Mouse (Mus musculus): ENCODE results near the gene Txnip.
A peak's percentile ranks its signal among the peaks of the same experiment; 100 is the strongest.
"Not testable (repeated sequence)": the region's sequence is repeated elsewhere in the genome, so short reads cannot be mapped to it uniquely, and the experiment has no call there.

Txnip gene

GRCm38 (mm10) chr3:96593374-96593773 is 35.6 kb downstream of the Txnip start:
- no peak for DNase-seq (ENCODE audit: low read depth, low spot score)

DNA sequence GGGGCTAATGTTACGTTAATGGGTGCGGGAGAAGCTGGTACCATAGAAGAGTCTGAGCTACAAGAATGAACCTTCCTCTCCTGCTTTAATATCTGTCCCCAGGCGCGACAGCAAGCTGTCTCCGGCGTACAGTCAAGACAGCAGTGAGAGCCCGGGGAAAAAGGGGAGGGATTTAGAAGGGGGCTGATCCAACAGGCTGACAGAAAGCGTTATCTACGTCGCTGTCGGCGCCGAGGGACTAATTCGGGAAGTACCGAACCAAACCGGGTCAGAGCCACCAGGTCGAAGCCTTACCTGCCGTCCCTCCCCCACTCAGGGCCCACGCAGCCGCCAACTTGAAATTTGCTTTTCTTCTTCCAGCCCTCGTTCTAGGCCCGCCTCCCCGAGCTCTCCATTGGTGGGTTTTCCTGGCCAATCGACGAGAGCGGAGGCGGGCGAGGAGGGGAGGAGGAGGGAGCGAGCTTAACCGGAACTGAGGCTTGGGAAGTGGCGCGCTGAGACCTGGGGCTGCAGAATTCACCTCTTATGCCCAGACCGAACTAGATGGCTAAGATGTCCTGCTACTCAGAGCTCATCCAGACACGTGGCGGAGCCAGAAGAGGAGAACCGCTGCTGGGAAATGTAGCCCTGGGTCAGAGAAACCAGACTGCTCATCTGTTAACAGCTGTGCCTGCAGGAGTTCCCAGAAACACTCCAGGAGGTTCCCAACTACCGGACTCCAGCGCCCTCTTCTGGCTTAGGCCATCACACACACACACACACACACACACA is 36.2 kb downstream of the Txnip start, which contains the start of gene Polr3gl:
Gene Polr3gl (minus strand): TSS at position 392 of the 771 bp plus-strand sequence.
- peak; percentile 88 for DNase-seq (ENCODE audit: low read depth, low spot score)

DNA sequence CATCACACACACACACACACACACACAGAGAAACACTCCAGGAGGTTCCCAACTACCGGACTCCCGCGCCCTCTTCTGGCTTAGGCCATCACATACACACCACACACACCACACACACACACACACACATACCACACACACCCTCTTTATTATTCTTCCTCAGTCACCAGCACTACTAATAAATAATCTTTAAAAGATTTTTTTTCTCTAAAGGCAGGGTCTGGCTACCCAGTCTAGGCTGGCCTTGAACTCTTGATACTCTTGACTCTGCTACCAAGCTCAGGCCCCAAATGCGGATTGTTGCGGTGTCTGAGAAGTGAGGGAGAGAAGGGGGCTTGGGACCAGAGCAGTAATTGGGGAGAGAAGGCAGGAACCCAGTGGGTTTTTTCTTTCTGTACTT is 37.1 kb downstream of the Txnip start:
- DNase-seq (ENCODE audit: low read depth, low spot score) = no peak

- DNase-seq (ENCODE audit: low read depth, low spot score) = no peak
Observed at GRCm38 (mm10) chr3:96595661-96596060, 37.9 kb downstream of the Txnip start.

GRCm38 (mm10) chr3:96596228-96596707 is 38.5 kb downstream of the Txnip start, which contains the start of gene Ankrd34a:
Gene Ankrd34a (plus strand): TSS chr3:96596636.
- no peak for DNase-seq (ENCODE audit: low read depth, low spot score)

GRCm38 (mm10) chr3:96596855-96597254 is 39.1 kb downstream of the Txnip start:
- DNase-seq (ENCODE audit: low read depth, low spot score) = no peak

- no peak for DNase-seq (ENCODE audit: low read depth, low spot score)
Observed at GRCm38 (mm10) chr3:96597435-96597891, 39.7 kb downstream of the Txnip start.

DNA sequence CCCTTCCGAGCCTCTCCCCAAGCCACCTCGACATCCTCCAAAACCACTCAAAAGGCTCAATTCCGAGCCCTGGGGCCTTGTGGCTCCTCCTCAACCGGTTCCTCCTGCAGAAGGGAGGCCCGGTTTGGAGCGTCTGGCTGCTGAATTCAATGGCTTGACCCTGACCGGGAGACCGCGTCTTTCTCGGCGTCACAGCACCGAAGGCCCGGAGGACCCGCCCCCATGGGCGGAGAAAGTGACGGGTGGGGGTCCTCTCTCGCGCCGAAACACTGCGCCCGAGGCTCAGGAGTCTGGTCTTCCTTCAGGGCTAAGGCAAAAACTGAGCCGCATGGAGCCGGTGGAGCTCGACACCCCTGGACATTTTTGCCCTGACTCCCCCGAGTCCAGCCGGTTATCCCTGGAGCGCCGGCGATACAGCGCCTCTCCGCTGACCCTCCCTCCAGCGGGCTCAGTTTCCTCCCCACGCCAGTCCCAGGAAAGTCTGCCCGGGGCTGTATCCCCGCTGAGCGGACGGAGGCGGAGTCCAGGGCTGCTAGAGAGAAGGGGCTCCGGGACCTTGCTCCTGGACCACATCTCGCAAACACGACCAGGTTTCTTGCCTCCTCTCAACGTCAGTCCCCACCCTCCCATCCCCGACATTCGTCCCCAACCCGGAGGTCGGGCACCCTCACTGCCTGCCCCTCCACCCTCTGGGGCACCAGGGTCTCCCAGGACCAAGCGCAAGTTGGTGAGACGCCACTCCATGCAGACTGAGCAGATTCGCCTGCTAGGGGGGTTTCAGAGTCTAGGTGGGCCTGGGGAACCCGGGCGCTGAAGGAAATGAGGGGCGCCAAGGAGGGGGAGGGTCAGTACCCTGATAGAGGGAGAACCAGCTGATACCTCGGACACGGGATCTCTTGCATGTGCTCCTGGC is 40.7 kb downstream of the Txnip start:
- DNase-seq (ENCODE audit: low read depth, low spot score) = peak; percentile 61

GRCm38 (mm10) chr3:96599069-96599393 is 41.3 kb downstream of the Txnip start:
- no peak for DNase-seq (ENCODE audit: low read depth, low spot score)

DNA sequence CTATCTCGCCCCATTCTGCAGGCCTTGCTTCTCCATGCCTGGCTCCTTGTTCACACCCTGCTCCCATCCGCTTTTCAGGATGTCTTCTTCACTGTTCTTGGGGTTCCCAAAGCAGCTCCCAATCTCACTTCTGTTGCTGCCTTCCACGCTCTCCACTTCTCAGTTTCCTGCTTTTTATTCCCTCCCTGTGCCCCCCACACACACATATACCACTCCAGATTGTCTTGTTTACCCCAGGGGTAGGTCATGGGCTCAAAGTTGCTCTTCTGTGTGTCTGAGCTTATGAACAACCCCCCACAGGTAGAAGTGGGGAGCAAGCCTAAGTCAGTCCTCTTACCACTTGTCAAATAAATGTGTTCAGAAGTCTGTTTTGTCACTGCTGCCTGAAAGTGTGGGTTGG is 41.7 kb downstream of the Txnip start:
- DNase-seq (ENCODE audit: low read depth, low spot score) = no peak

- DNase-seq (ENCODE audit: low read depth, low spot score) = peak; percentile 94
Observed at GRCm38 (mm10) chr3:96600639-96601250, 43.0 kb downstream of the Txnip start, which contains the start of gene Lix1l. Gene Lix1l (plus strand): TSS chr3:96601149.

DNA sequence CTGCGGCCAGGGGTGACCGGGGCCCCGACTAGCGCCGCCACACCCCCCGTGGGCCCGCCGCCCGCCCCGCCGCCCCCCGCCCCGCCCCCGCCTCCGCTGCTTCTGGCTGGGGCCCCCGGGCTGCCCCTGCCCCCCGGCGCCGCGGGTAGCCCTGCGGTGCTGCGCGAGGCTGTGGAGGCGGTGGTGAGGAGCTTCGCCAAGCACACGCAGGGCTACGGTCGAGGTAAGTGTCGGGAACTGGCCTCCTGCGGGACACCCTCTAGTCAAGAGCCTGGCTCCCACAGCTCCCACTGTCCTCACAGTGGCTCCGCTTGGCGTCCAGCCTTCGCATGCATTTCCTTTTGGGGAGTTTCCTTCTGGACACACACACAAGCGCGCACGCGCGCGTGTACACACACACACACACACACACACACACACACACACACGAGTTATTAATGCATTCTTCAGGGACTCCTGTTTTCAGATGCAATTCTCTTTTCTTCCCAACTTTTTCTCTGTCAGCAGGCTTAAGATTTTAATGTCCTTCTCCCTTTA is 43.6 kb downstream of the Txnip start:
- peak; percentile 46 for DNase-seq (ENCODE audit: low read depth, low spot score)

GRCm38 (mm10) chr3:96601941-96602703 is 44.4 kb downstream of the Txnip start:
- DNase-seq (ENCODE audit: low read depth, low spot score) = no peak

DNA sequence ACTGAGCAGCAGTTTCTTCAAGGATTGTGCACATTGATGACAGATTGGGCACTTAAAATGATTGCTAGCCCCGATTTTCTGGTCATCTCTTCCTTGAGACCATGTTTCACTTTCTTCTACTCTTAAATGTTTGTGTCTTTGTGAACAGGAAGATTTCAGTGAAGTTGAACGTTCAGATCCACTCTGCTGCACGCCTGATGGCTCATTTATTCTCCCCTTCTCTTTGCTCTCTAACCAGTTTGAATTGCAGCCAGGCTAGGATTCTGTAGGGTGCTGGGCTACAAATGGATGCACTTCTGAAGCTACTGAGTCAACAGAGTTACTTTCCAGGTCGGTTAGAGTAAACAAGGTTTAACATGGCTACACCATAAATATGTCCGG is 44.9 kb downstream of the Txnip start:
- DNase-seq (ENCODE audit: low read depth, low spot score) = no peak

DNA sequence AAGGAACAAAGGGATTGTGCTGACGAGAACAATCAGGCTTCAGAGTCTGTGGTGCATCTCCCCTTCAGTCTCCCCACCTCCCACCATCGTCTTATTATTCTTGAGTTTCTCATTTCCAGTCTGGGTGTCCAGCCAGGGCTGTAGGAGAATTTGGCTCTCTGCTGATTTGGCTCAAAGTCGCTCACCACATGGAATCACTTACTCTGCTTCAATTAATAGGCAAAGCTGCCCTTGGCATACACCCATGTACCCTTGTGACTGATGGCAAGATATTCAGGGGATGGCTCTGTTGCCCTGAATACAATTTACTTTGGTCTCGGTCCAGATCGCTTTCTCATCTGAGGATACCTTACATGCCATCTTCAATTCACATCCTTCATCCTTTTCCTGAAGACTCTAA is 45.6 kb downstream of the Txnip start:
- no peak for DNase-seq (ENCODE audit: low read depth, low spot score)

- not testable (repeated sequence) for DNase-seq (ENCODE audit: low read depth, low spot score)
Observed at GRCm38 (mm10) chr3:96606007-96606406, 48.2 kb downstream of the Txnip start.

DNA sequence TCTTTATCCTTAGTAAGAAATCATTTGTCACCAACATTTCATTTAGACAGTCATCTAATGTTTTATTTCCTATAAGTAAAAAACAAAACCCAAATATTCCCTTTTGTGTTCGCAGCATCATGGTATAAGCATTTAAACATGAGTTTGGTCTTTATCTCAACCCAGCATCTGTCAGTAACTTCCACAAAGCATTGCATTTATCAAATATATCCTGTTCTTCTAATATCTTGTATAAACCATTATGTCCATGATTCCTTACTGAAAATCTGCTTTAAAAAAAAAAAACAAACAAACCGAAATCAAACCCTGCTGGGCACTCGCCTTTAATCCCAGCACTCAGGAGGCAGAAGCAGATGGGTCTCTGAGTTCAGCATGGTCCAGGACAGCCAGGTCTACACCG is 48.9 kb downstream of the Txnip start:
- no peak for DNase-seq (ENCODE audit: low read depth, low spot score)
